Comparison of ENCODE assay signal across 16 mouse cellular contexts in the genomic region with DNA sequence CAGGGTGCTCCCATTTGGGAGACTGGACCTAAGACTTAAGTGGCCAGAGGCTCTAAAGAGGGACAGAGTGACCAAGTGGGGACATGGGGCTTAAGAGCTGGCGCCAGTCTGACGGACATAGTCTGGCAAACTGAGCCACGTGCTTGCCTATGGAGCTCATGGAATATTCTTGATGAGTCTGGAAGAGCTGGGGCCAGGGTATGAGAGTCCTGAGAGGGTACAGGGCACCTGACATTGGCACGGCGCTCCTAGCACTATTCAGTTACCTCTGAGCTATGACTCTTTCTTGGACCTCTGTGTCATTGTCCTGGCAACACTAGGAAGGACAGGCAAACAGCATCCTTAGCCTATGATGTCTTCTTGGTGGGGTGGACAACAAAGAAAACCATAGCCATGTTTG. TPM values are rescaled to one million over a fixed set of nuclear protein-coding genes. Genes with fewer than 3 reads are reported as not detected.
DNase-seq lines count a peak whose midpoint lies in the region; ATAC-seq and TF ChIP-seq lines count a peak whose summit lies in the region.
"Had no signal": no experiment of that assay in that cellular context is flagged by ENCODE, and none has a peak within 500 bp of the region (broad histone marks: within the 10 kb centered on the region; RNA-seq: fewer than 3 reads in every experiment).

No protein-coding gene starts in this region.

- no peak overlapping the region for H3K9ac ChIP-seq in lung, embryonic 14.5 days
- H3K9ac ChIP-seq: forebrain, embryonic 13.5 days; midbrain, embryonic 15.5 days had no signal

- peak; percentile 87 for DNase-seq in gastrocnemius, adult 2 months
- no peak for DNase-seq in gastrocnemius, postnatal 10 days
- DNase-seq in lung, embryonic 14.5 days: no peak
- DNase-seq in lung, postnatal 14 days: no peak
- DNase-seq in gastrocnemius, postnatal 25 days: peak; percentile 75
- no peak for DNase-seq in cerebellum, postnatal 36 days
- DNase-seq in layer of hippocampus, adult 2 months (ENCODE audit: low spot score in 2 of 2): no peak
- DNase-seq: cerebellum, adult 9-11 months; heart, postnatal 4 days; kidney, adult 9 months; lung, adult 2 months had no signal

- peak; percentile 16 for TF ChIP-seq POLR2A in myocyte (IDR thresholded peaks at IDR 0.05; ENCODE audit: insufficient read length, low read depth)

- peak overlapping the region; percentile 99 for H3K27ac ChIP-seq in gastrocnemius, adult 2 months
- H3K27ac ChIP-seq in lung, embryonic 14.5 days (ENCODE audit: low read depth): peak overlapping the region; percentile 98; the same call in 1 of the 2 replicates
- no peak overlapping the region for H3K27ac ChIP-seq in layer of hippocampus, adult 2 months
- H3K27ac ChIP-seq: forebrain, embryonic 13.5 days; left cerebral cortex, adult 2 months; midbrain, embryonic 15.5 days had no signal

- 90% methylated on average over 5 of the region's 5 CpGs for WGBS in lung, embryonic 14.5 days

- H3K4me1 ChIP-seq in lung, embryonic 14.5 days (ENCODE audit: insufficient read depth): peaks cover 45% of the 10 kb centered on the region

- no peak for TF ChIP-seq CTCF in gastrocnemius, adult 2 months (IDR thresholded peaks at IDR 0.05)
- no peak for TF ChIP-seq CTCF in lung, embryonic 14.5 days (IDR thresholded peaks at IDR 0.05; ENCODE audit: low read depth)
- TF ChIP-seq CTCF in layer of hippocampus, adult 2 months (conservative IDR thresholded peaks at IDR 0.05): no peak

- no peak overlapping the region for H3K4me2 ChIP-seq in lung, embryonic 14.5 days
- peak overlapping the region; percentile 58 for H3K4me2 ChIP-seq in myocyte (ENCODE audit: low read depth)
- H3K4me2 ChIP-seq: forebrain, embryonic 13.5 days; midbrain, embryonic 15.5 days had no signal

- H3ac ChIP-seq in myocyte (ENCODE audit: control insufficient read depth, insufficient read length): no peak overlapping the region

- H3K79me2 ChIP-seq in myocyte (ENCODE audit: control insufficient read depth, insufficient read depth): no peaks in the 10 kb centered on the region

- no peak overlapping the region for H3K4me3 ChIP-seq in gastrocnemius, adult 2 months
- no peak overlapping the region for H3K4me3 ChIP-seq in lung, embryonic 14.5 days (ENCODE audit: low read depth, low read length)
- no peak overlapping the region for H3K4me3 ChIP-seq in myocyte
- no peak overlapping the region for H3K4me3 ChIP-seq in layer of hippocampus, adult 2 months
- H3K4me3 ChIP-seq: forebrain, embryonic 13.5 days; left cerebral cortex, adult 2 months; midbrain, embryonic 15.5 days had no signal

- H3K9me3 ChIP-seq in lung, embryonic 14.5 days (ENCODE audit: low read depth, low read length): no peaks in the 10 kb centered on the region
- H3K9me3 ChIP-seq: forebrain, embryonic 13.5 days; midbrain, embryonic 15.5 days had no signal

- H3K36me3 ChIP-seq in lung, embryonic 14.5 days (ENCODE audit: insufficient read depth): no peaks in the 10 kb centered on the region
- no peaks in the 10 kb centered on the region for H3K36me3 ChIP-seq in myocyte (ENCODE audit: control insufficient read depth, insufficient read depth)
- H3K36me3 ChIP-seq: midbrain, embryonic 15.5 days had no signal

- H3K27me3 ChIP-seq in lung, embryonic 14.5 days (ENCODE audit: insufficient read depth, low read length): no peaks in the 10 kb centered on the region
- no peaks in the 10 kb centered on the region for H3K27me3 ChIP-seq in myocyte (ENCODE audit: control insufficient read depth, insufficient read depth, insufficient read length)
- H3K27me3 ChIP-seq: forebrain, embryonic 13.5 days; midbrain, embryonic 15.5 days had no signal

- ATAC-seq in lung, embryonic 14.5 days (ENCODE audit: insufficient read depth): no peak
- ATAC-seq: forebrain, embryonic 13.5 days; midbrain, embryonic 15.5 days had no signal

- intact Hi-C loops in gastrocnemius, adult 2 months (cut with DNase I): no loop called here

TF ChIP-seq in myocyte, 11 proteins besides CTCF, POLR2A, EP300 and RAD21:
- TF ChIP-seq POLR2AphosphoS2 (IDR thresholded peaks at IDR 0.05; ENCODE audit: insufficient read length, low read depth): peak; percentile 31
- no peak for TF ChIP-seq E2F4 (IDR thresholded peaks at IDR 0.05; ENCODE audit: insufficient read depth)
TF ChIP-seq in myocyte: peak in this region for 1.

RNA-seq across cellular contexts. Expression of gene Mrpl23, which starts 19.2 kb away (rescaled TPM):
- 1 to 10 TPM in 1 of 2 experiments, under 1 TPM in 1; 0.89 to 1.4 TPM for total RNA-seq in gastrocnemius, adult 2 months (2021)
- total RNA-seq in gastrocnemius, postnatal 10 days (2021): 1 to 10 TPM; 6.4 to 7.2 TPM
- polyA plus RNA-seq in lung, embryonic 14.5 days (2014; fragmentation: Nextera tagmentation; extraction: Ambion mirVana): 20.3 and 31.0 TPM in 2 replicates
- total RNA-seq in gastrocnemius, postnatal 25 days (2021): 10 to 100 TPM in 1 of 2 experiments, 1 to 10 TPM in 1; 8.6 to 18.3 TPM
- 73.3 TPM for polyA plus RNA-seq in myocyte (2012; fragmentation: generic; extraction: Trizol)
- total RNA-seq in layer of hippocampus, adult 2 months (2021): 1 to 10 TPM; 7.9 to 8.8 TPM

RNA-seq across cellular contexts. Expression of gene Tnnt3, which starts 53.1 kb away (rescaled TPM):
- over 10,000 TPM; 28,899 to 38,022 TPM for total RNA-seq in gastrocnemius, adult 2 months (2021)
- total RNA-seq in gastrocnemius, postnatal 10 days (2021): over 10,000 TPM; 17,146 to 18,824 TPM
- 1.5 and 2.5 TPM in 2 replicates for polyA plus RNA-seq in lung, embryonic 14.5 days (2014; fragmentation: Nextera tagmentation; extraction: Ambion mirVana)
- over 10,000 TPM; 28,170 to 31,317 TPM for total RNA-seq in gastrocnemius, postnatal 25 days (2021)
- polyA plus RNA-seq in myocyte (2012; fragmentation: generic; extraction: Trizol): 2,107 TPM
- not detected for total RNA-seq in layer of hippocampus, adult 2 months (2021)
- total RNA-seq: left cerebral cortex, adult 2 months had no signal
- polyA plus RNA-seq: liver, adult 2 months had no signal

Comparison
In these comparisons a context has a peak if more than half of its experiments do, and no peak if none do; other contexts are left out.
1. DNase-seq: peak in gastrocnemius, adult 2 months (single experiment) and gastrocnemius, postnatal 25 days (single experiment); none in gastrocnemius, postnatal 10 days (single experiment), lung, embryonic 14.5 days (single experiment), lung, postnatal 14 days (single experiment), cerebellum, postnatal 36 days (0 of 2) and layer of hippocampus, adult 2 months (0 of 2).
2. RNA of gene Tnnt3, which starts 53.1 kb away (total RNA-seq): 28,899 to 38,022 TPM in gastrocnemius, adult 2 months, 28,170 to 31,317 TPM in gastrocnemius, postnatal 25 days and 17,146 to 18,824 TPM in gastrocnemius, postnatal 10 days; not detected in layer of hippocampus, adult 2 months; every median in the first group is over 1,000 times any median in the second.